Mouse (Mus musculus) splenic B cell, adult 2 months (primary cell): ENCODE results near the gene Gsn.

ENCODE experiments used
- DNase-seq: peaks from one replicate; pipeline ENCODE4 v3.0.0-alpha.2; 2011; ENCODE audit warnings: low read depth, low spot score
- H3K27me3 ChIP-seq: 2 replicates; pipeline ENCODE4 v1.6.1; 2012; ENCODE audit warnings: mild to moderate bottlenecking, low read length, moderate library complexity, mixed read lengths; ENCODE audit not compliant: control insufficient read depth, poor library complexity, insufficient read depth, severe bottlenecking
- H3K36me3 ChIP-seq: 2 replicates; pipeline ENCODE4 v1.6.1; 2012; ENCODE audit warnings: mild to moderate bottlenecking, low read length, moderate library complexity, mixed read lengths; ENCODE audit not compliant: control insufficient read depth, poor library complexity, insufficient read depth, severe bottlenecking

The Gsn gene

DNA sequence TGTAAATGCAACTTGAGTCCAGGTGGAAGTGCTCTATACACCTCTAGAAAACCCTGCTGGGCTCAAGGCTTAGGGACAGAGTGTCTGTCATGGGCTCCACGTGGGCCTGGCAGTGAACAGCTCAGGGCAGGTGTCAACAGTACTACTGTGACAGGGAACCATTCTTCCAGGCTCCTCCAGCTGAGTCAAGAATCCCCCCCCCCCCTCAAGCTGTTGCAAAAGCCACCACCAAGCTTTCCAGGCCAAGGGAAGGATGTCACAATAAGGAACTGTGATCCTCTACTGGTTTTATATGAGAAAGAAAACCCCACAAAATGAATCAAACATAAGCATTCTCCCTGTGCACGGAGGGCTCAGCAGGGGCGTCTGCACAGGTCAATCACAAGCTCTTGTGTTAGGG, 58.1 kb downstream of the Gsn start:
- H3K36me3 ChIP-seq = no peaks in the 10 kb centered on the region
- DNase-seq = no peak
- H3K27me3 ChIP-seq = no peaks in the 10 kb centered on the region

DNA sequence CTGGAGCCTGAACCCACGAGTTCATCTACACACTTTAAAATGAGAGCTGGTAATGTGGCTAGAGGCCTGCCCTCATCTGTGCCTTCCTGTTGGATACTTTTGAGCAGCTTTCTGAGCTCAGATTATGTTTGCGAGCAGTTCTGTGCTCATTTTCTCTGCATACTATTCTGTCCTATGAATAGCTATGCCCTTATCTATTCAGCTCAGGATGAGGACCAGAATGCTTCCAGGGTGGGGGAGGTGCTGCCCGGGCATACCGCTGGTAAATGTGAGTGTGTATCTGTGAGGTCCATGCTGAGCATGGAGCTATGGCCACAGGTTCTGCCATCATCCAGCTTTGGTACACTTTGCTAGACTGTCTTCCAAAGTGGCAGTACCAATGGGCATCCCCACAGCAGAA, 61.4 kb downstream of the Gsn start:
- H3K36me3 ChIP-seq = no peaks in the 10 kb centered on the region
- no peaks in the 10 kb centered on the region for H3K27me3 ChIP-seq
- DNase-seq = no peak

DNA sequence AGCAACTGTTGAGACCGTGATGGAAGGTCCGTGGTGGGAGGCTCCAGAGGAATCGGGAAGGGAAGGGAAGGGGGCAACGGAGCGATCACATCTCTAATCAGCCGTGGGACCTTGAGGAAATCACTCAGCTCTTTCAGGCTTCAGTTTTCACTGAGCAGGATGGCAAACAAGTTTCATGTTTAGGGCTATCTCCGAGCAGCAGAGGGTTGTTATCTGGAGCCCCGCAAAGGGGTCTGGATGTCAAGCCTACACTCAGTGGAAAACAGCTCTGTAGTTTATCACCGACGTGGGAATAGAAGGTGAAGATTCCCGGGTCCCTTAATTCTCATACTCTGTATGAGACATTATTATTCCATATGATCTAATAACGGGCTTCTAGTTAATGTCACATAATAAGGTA, 62.2 kb downstream of the Gsn start:
- no peak for DNase-seq
- Histone ChIP-seq H3K36me3 (no peaks in the 10 kb centered on the region), H3K27me3 (no peaks in the 10 kb centered on the region)

DNA sequence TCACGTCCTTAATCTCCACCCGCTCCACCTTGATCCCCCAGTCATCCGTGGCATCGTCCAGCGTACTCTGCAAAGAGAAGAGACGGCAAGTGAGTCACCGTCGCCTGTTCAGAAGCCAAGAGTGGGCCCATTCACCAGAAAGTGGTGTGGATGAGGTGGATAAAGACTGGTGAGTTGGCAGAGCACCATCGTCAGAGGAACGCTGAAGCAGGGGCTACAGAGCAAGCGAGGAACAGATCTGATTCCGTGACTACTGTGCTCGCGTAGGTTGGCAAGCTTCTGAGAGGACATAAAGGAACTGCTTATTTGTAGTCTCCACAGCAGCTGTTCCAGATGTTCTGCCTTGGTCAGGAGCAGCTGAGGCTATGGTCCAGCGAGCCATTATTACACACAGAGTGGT, 64.2 kb downstream of the Gsn start:
- Histone ChIP-seq H3K27me3 (no peaks in the 10 kb centered on the region), H3K36me3 (no peaks in the 10 kb centered on the region)
- DNase-seq = no peak

DNA sequence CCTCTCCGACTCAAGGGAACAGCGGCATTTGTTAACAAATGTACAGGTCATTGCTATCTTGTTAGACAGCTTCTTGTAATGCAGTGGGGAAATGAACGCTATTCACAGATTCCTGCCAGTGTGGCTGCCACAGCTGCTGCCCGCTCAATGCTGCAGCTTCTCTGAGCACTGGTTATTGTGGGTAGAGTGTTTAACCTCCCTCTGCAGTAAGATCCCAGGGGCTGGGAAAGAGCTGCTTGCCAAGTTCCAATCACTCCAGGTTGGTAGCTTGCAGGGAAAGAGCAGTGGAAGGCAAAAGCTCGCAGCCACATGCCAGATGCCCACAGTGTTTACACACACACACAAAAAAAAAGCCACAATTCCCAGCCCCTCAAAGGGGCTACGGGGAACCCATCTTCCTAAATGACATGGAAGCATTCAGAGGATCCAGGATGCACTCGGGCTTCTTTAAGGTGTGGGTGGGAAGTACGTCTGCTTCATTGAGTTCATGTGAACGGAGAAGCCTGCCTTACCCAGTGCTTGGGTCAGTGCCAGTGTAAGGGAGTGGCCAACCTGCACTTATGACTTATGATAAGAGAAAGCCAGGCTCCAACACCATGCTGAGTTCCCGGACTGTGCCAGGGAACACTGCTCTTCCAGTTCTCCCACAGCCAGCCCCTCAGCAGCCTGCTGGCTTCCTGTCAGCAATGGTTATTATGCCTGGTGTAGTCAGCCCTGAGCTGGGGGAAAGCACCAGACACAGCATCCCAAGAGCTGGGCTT, 66.4 kb downstream of the Gsn start:
- H3K36me3 ChIP-seq = no peaks in the 10 kb centered on the region
- DNase-seq = no peak
- no peaks in the 10 kb centered on the region for H3K27me3 ChIP-seq

DNA sequence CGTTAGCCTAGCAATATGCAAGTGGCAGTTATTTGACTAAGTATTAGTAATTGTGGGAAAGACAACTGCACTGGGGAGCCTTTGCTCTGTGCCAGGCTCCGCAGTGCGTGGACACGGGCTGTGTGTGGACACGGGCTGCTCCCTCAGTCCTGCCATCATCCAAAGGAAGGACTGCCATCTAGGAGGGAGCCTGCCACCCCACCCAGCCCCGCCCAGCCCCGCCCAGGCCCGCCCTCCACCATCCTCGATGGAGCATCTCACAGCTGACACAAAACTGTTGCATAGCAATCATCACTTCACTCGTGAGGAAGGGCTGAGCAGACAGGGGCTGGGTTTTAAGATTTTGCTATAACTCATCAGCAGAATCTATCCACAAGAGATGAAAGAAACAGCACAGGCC, 69.8 kb downstream of the Gsn start:
- H3K27me3 ChIP-seq = no peaks in the 10 kb centered on the region

DNA sequence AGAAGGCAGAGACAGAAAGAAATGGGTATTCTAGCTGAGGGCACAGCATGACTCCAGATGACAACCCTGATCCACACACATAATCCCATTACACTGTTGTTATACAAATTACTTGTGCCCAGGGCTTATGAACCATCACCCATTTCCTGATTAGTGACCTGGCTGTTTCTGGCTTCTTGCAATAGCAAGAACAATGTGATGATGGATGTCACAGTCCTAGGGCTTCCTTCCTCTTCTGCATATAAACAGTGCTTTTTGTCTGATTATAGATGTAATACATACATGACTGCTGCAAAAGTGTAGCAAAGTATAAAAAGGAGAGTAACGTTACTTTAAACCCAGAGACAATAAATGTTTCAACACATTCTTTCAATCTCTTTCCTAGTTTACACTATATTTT, 70.8 kb downstream of the Gsn start:
- DNase-seq = peak; percentile 16
- Histone ChIP-seq H3K36me3 (no peaks in the 10 kb centered on the region), H3K27me3 (no peaks in the 10 kb centered on the region)

More for the DNA sequence above, 69.8 kb downstream of the Gsn start:
- no peak for DNase-seq
- H3K36me3 ChIP-seq = no peaks in the 10 kb centered on the region

DNA sequence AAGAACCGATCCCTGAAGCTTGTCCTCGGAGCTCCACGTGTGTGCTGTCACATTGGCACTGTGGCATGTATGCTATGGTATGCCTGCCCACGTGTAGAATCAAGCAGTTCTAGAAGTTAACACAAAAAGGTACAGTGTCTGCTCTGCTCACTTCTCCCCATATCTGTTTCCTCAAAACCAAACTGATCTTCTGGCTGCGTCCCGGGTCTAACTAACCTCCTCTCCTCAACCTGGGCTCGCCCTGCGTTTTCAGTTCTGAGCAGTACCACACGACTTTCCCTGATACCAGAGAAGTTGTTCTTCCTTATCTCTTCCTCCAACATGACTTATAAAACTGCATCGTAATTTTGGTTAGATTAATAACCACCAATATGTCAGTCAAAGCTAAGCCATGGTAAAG, 71.4 kb downstream of the Gsn start:
- H3K36me3 ChIP-seq = no peaks in the 10 kb centered on the region
- no peak for DNase-seq
- no peaks in the 10 kb centered on the region for H3K27me3 ChIP-seq

DNA sequence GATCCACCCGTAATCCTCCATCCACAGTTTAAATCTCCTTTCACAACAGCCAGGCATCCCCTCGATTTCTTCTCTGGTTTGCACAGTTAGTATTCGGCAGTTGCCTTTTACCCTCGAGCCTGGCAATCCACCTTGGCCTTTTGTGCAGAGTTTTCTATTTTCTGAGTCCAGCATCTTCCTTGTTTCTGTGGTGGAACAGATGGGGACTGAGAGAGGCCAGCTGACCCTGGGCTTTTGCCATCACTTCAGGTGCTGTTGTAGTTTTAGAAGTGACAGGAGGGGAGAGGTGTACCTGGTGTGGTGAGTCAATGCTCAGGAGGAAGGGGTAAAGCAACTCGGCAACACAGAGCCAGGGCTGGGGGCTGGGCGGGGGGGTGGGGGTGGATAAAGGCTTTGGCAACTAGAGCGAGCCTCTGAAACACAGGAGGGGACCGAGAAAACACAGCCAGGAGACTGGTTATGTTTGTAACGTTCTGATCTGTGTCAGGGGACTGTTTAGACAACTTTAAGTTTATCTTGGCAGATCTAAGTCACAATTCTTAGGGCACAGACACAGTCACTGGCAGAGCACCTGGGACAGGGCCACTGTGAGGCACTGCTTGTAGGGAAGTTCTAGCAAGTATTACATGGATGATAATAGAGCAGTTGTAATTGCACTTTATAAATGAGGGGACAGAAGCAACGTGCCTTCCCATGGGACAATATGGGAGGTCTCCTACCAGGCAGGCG, 72.0 kb downstream of the Gsn start:
- DNase-seq = no peak
- no peaks in the 10 kb centered on the region for H3K27me3 ChIP-seq
- no peaks in the 10 kb centered on the region for H3K36me3 ChIP-seq

DNA sequence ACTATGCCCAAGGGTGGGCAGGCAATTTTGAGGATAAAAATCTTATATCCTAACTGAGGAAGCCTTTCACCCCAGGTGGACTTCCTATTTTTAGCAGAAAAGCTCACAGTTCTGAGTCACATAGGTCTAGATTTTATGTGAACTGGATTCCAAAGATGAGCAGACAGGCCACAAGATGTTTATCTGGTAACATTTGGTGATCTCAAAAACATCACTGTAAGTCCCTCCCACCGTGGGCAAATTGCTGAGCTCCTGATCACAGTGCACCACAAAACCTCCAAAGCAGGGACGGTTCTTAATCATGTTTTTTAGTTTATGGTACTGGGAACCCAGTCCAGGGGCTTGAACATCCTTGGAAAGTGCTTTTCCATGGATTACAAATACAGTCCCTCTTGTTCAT, 72.9 kb downstream of the Gsn start:
- no peaks in the 10 kb centered on the region for H3K36me3 ChIP-seq
- H3K27me3 ChIP-seq = no peaks in the 10 kb centered on the region
- no peak for DNase-seq

DNA sequence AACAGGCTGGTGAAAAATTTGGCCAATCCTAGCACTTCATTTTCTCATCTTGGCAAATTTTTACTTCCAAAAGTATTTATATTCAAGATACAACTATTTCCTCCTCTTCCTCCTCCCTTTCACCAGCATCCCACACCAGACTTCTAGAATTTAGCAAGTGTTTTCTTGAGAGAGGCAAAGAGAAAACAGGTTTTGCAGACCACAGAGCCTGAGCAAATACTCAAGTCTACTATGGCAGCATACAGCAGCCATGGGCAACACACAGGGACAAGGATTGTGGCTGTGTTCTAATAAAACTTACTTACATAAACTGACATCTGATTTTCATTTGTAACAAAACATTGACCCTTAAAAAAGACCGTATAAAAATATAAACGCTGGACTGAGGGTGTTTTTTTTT, 75.0 kb downstream of the Gsn start:
- no peak for DNase-seq
- H3K27me3 ChIP-seq = no peaks in the 10 kb centered on the region
- H3K36me3 ChIP-seq = no peaks in the 10 kb centered on the region

DNA sequence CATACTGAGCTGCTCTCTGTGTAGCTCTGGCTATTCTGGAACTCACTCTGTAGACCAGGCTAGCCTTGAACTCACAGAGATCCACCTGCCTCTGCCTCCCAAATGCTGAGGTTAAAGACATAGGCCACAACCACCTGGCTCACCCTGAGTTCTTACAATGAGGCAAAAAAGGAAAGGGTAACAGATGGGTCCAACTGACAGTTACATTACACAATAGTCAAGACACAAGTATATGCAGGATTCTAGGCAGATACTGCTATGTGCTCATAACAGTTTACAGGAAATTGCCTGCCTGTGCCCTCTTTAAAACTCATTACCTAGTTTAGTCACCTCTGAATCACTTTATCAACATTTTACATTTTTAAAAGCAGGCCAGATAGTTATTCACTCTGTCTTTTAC, 77.5 kb downstream of the Gsn start:
- Histone ChIP-seq H3K36me3 (no peaks in the 10 kb centered on the region), H3K27me3 (no peaks in the 10 kb centered on the region)
- DNase-seq = no peak

DNA sequence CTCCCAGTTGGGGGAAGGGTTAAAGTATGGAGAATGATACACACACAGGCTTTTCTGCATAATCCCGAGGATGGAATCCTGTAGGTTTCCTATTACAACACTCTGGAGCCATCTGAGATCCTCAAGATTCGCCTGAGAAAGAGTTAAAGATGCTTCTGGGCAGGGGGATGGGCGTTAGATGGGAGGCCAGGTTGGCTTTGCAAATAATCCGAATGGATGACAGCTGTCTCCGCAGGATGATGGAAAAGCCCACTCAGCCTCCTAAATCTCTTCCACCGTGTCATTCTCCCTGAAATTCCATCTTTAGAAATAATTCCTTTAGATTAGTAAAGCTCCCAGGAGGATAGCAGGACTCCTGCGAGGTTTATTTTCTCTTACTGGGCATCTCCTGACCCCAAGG, 79.4 kb downstream of the Gsn start:
- no peak for DNase-seq
- Histone ChIP-seq H3K27me3 (no peaks in the 10 kb centered on the region), H3K36me3 (no peaks in the 10 kb centered on the region)

DNA sequence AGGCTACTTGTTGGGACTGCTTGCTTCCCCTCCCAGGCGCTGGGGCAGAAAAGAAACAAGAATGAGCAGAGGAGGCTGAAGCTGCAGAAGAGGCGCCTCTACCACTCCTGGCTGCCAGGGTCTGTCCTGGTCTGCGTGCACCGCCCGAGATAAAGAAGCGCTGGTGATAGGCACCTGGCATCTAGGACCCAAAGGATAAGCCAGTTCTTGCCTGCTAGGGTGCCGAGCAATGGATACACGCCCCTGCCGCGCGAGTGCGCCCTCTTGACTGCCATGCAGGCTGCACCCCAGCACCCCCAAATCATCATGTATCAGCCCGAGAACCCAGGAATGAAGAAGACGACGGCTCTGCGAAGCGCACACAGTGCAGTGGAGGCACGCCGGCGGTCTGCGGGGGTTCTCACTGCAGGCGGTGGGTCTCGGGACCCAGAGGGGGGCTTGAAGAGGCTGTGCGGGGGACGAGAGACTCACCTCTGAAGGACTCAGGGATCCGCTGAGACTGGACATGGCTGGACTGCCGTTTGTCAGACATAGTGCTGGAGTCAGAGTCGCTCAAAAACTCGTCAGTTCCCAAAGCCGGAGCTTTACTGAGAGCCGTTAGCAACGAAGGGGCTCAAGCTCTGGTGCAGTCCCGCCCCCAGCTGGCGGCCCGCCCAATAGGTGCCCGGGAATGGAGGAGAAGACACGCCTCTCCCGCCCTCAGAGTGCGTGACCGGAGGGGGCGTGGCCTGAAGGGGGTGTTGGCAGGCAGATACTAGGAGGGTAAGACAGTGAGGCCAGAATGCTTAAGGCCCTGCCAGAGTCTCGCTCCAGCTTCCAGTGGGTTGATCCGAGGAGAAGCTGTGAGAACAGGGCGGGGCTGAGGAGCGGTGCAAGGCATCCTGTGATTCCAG, 80.5 kb downstream of the Gsn start, which contains the start of gene Stom:
TSS of gene Stom (minus strand) at position 589 of the 893 bp plus-strand sequence.
- no peaks in the 10 kb centered on the region for H3K27me3 ChIP-seq
- H3K36me3 ChIP-seq = no peaks in the 10 kb centered on the region
- DNase-seq = peak; percentile 97

DNA sequence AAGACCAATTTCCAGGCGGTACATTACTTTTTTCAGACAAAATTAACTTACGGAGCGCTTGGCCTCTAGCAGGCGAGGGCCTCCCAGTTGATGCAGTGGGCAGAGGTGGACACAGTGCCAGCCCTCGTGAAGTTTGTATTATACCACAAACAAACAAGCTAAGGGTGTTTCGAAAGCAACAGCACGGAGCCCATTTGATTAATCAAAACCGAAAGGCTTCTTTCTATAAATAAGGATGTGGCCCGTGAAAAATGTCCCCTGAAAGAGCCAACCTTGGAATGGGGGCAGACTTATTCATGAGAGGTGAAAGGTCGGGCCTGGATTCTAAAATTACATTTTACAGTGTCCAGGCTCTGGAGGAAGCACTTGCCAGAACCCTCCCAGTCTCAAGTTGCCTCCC, 81.2 kb downstream of the Gsn start:
- no peaks in the 10 kb centered on the region for H3K27me3 ChIP-seq
- no peaks in the 10 kb centered on the region for H3K36me3 ChIP-seq
- DNase-seq = no peak
